Mouse (Mus musculus) thymus, adult 2 months (tissue): Measurements from ENCODE around the gene Coq10a.

Experiments
- CTCF ChIP-seq: fragments of 200-500 bp; IDR thresholded peaks from 2 replicates; pipeline ENCODE4 v1.5.1; 2012; ENCODE audit warnings: mild to moderate bottlenecking, control low read depth, low read length, moderate library complexity, borderline replicate concordance; ENCODE audit not compliant: control insufficient read depth, poor library complexity, insufficient read depth; ENCODE audit errors: extremely low read depth
- POLR2A ChIP-seq: fragments of 200-500 bp; IDR thresholded peaks from 2 replicates; pipeline ENCODE4 v1.6.1; 2012; ENCODE audit warnings: mild to moderate bottlenecking, low read length, control low read depth, moderate library complexity; ENCODE audit not compliant: control insufficient read depth, poor library complexity, insufficient read depth; ENCODE audit errors: extremely low read depth

DNA sequence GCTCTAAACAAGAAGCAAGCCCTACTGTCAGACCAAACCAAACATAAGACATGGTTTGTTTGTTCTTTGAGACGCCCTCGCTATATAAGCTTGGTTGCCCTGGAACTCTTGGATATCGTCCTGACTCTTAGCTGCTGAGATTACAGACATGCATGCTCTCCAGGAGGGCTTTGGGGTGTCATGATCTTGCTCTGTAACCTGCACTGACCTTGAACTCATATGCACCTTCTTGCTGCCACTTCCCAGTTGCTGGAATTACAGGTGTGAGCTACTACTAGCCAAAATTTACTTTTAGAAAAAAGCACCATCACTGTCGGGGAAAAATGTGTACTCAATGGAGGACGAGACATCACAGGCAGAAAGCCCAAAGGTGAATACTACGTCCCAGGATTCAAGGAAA, 802 bp upstream of the Coq10a start:
- no peak for TF ChIP-seq CTCF
- no peak for TF ChIP-seq POLR2A
